Mouse (Mus musculus): ENCODE data around the gene Ttc22.
A peak's percentile ranks its signal among the peaks of the same experiment; 100 is the strongest.

GRCm38 (mm10) chr4:106614180-106614797 lies 7.9 kb upstream of the Ttc22 start:
- TF ChIP-seq CTCF (IDR thresholded peaks at IDR 0.05; ENCODE audit: control insufficient read depth, insufficient read depth, low read length) (peak; percentile 83), POLR2A (IDR thresholded peaks at IDR 0.05; ENCODE audit: borderline replicate concordance, control insufficient read depth, low read depth, low read length) (no peak)

All from bone marrow, adult 2 months (tissue).